Comparison of ENCODE assay signal across 8 mouse cellular contexts in genomic region chr3:88552676-88553524, GRCm38 (mm10). TPM values are rescaled to one million over a fixed set of nuclear protein-coding genes. Genes with fewer than 3 reads are reported as not detected.
DNase-seq lines count a peak whose midpoint lies in the region; ATAC-seq lines count a peak whose summit lies in the region.

Lamtor2 (minus strand) TSS chr3:88553074.

- peak within 1 kb of the TSS; percentile 95 for H3K9ac ChIP-seq in hindbrain, embryonic 12.5 days

- peak within 1 kb of the TSS; percentile 85 for H3K4me2 ChIP-seq in hindbrain, embryonic 12.5 days (replicated peaks)

- H3K4me3 ChIP-seq in hindbrain, embryonic 12.5 days: peak within 1 kb of the TSS; percentile 90

- 0% methylated on average over 48 of the region's 48 CpGs for WGBS in hindbrain, embryonic 12.5 days

- peak; percentile 99 for DNase-seq in NIH3T3 (ENCODE audit: low read depth)
- peak; percentile 99 for DNase-seq in cerebellum, postnatal 10 days
- peak; percentile 97 for DNase-seq in frontal cortex, postnatal 10 days (ENCODE audit: low spot score in 2 of 2)
- peak; percentile 96 to 99 for DNase-seq in layer of hippocampus, postnatal 14 days (ENCODE audit: low spot score in 2 of 2)
- peak; percentile 97 for DNase-seq in lung, postnatal 14 days
- DNase-seq in retina, adult 2 months (ENCODE audit: low read depth, low spot score): peak; percentile 94
- peak; percentile 93 to 97 for DNase-seq in thymus, postnatal 36 days

- peaks cover 26% of the 10 kb centered on the region for H3K4me1 ChIP-seq in hindbrain, embryonic 12.5 days

- ATAC-seq in hindbrain, embryonic 12.5 days (ENCODE audit: low FRiP score): peak; percentile 91

- H3K27ac ChIP-seq in hindbrain, embryonic 12.5 days: peak within 1 kb of the TSS; percentile 94

- no peaks in the 10 kb centered on the region for H3K27me3 ChIP-seq in hindbrain, embryonic 12.5 days

- peaks cover 24% of the 10 kb centered on the region for H3K36me3 ChIP-seq in hindbrain, embryonic 12.5 days

- H3K9me3 ChIP-seq in hindbrain, embryonic 12.5 days (replicated peaks): no peaks in the 10 kb centered on the region

RNA-seq across cellular contexts. Expression of gene Lamtor2, which starts in this region (rescaled TPM):
- 124 and 140 TPM in 2 replicates for polyA plus RNA-seq in hindbrain, embryonic 12.5 days (2016; fragmentation: Nextera tagmentation; extraction: Ambion mirVana)
- total RNA-seq in layer of hippocampus, postnatal 14 days (2021): 100 to 1,000 TPM in 1 of 2 experiments, 10 to 100 TPM in 1; 96.1 to 113 TPM

Comparison
In these comparisons a context has a peak if more than half of its experiments do, and no peak if none do; other contexts are left out.
1. Peak in every context shown above with its lines: DNase-seq, ATAC-seq, H3K4me3 ChIP-seq and H3K27ac ChIP-seq.